Mouse (Mus musculus): ENCODE data around the gene Nacad.

Gene Nacad

DNA sequence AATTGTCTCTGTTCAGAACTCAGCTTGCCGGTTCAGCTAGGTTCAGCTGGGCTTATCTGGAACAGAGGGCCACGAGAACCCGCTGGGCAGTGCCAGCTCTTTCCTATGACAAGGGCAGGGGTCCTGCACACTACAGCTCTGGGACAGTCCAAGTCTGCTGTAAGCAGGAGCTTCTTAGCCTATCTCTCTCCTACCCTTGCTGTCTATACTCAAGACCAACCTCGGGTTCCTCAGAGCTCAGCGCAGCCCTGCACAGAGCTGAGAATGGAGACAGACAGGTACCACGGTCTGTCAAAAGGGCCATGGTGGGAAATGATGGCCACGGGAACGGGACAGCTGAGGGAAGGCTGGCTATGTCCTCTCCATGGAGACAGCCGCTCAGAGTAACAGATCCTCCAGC is 2.6 kb downstream of the Nacad start:
- no peak for DNase-seq

DNA sequence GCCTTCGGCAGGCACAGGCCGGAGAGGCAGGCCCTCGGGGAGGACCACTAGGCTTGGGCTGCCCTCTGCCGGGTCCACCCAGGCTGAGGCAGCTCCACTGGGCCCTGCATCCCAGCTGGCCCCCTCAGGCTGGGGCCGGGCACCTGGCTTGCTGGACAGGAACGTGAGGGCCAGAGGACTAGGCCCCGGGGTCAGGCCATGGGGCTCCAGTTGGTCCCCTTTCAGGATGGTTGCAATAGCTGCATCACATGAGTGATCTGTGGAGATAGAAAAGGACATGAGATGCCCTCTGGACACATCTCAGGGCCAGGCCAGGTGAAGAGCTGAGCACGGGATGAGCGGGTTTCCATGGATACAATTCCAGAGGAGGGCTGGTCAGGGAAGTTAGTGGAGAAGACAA is 3.2 kb downstream of the Nacad start:
- no peak for DNase-seq

DNA sequence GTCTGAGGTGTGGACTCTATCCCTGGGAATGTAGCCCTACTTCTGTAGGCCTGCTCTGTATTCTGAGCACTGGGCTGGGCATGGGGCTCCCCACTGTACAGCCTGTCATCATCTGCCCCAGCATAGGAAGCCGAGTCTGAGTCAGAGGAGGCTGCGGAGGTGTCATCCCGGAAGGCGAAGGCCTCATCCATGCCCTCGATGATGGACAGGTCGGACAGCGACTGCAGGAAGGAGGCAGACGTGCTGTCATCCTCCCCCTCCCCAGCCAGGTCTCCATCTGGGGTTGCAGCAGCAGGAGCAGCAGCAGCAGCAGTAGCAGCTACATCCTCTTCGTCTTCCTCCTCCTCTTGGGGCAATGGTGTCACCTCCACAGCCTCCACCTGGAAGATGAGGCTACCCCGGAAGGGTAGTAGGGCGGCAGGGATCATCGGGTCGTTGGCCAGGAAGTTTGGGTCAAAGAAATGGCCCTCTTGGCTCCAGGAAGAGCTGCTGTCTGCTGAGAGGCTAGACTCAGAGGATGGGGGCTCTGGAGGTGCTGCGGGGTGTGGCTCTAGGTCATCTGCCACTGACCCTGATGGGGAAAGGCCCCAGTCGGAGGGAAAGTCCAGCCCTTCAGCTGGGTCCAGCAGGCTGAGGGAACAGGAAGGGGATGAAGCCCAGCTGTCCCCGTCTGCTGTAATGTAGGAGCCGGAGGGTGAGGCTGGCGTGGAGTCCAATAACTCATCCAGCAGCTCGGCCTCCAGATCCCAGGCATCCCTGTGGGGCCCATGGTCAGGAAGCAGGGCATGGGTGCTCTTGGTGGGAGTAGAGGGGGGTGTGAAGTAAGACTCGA is 4.0 kb downstream of the Nacad start:
- no peak for DNase-seq

DNA sequence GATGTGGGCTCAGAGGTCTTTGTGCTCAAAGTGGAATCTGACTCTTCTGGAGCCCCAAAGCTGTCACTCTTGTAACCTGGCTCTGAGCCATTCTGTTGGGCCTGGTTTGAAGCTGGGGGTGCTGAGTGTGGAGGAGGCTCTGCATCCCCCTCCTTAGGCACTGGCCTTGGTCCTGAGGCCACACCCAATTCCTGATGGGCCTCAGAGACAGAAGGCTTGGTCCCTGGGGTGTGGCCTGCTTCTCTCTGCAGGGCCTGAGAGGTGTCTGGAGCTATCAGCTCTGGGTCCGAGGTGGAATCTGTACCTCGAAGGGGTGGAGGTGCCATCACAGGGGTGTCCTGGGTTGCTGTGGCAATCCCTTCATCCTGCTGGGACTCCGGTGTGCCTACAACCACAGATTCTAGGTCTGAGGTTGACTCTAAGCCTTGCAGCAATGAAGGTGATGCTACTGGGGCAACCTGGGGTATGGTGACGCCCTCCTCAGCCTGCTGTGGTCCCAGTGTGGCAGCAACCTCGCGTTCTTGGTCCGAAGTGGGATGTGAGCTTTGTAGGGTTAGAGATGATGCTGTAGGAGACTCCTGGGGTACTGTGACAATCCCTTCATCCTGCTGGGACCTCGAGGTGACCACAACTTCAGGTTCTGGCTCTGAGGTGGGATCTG is 5.4 kb downstream of the Nacad start:
- no peak for DNase-seq

GRCm38 (mm10) chr11:6599831-6600230 is 6.0 kb downstream of the Nacad start:
- no peak for DNase-seq

- no peak for DNase-seq
These were observed 6.7 kb downstream of the Nacad start for GRCm38 (mm10) chr11:6599011-6599681.

DNA sequence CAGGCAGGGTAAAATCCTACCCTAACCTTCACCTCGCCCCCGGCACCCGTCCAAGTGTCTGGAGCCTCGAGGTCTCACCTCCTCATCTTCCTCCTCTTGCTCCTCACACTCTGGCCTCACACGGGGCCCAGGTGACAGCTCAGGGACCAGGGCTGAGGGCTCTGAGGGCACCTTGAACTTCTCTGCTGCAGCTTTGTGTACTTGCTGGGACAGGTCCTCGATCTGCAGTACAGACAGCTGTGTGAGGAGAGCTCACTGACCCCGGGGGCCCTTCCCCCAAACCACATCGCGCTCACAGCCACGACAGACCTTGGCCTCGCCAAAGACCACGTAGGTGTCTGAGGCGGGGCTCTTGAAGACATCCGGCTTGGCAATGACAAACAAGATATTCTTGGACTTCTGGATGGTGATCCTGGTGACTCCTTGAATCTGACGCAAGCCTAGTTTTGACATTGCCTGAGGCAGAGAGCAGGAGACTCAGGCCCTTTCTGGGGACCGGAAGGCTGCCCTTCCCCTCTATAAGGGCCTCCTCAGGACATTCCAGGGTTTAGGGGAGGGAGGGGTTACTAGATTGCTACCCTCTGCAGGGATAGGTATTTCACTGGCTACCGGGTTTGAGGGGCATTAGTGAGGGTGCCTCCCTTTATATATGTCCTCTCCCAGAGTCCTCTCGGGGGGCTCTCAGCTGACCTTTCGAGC is 7.5 kb downstream of the Nacad start:
- DNase-seq: peak; percentile 34 to 57

GRCm38 (mm10) chr11:6597523-6597922 is 8.3 kb downstream of the Nacad start:
- DNase-seq: no peak

GRCm38 (mm10) chr11:6596616-6597015 is 9.2 kb downstream of the Nacad start:
- DNase-seq: no peak

DNA sequence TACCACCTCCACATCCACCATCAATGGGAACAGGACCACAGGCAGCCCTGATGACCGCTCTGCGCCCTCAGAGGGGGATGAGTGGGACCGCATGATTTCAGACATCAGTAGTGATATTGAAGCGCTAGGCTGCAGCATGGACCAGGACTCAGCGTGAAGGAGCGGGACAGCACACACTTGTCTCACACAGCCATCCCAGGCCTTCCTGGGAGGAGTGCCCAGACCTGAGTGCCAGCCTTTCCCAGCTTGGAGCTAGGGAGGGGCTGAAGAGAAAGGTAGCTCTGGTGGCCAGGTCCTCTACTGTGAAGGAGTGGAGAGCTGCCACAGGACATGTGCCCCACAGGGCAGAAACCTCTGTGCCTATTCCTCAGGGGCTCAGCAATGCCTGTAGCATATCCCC is 9.6 kb downstream of the Nacad start:
- DNase-seq: no peak

DNA sequence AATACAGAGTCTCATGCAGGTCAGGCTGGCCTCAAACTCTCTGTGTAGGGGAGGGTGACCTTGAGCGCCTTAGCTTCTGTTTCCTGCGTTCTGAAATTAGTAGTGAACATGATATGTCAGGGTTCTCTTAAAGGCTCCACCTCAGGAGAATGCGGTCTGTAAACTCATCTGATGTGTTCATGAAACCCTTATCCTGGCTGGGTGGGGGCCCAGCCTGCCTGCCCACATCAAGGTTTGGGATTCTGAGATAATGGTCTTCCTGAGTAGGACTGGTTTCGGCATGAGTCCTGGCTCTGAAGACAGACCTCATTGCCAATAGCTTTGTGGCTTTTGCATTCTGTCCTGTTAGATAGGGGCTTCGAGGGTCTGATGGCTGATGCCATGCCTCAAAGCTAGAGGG is 10.5 kb downstream of the Nacad start:
- DNase-seq: no peak

GRCm38 (mm10) chr11:6594845-6595244 is 11.0 kb downstream of the Nacad start:
- DNase-seq: no peak

- no peak for DNase-seq
These were observed 12.4 kb downstream of the Nacad start for GRCm38 (mm10) chr11:6593406-6593805.

GRCm38 (mm10) chr11:6590933-6591675 is 14.7 kb downstream of the Nacad start:
- no peak for DNase-seq

DNA sequence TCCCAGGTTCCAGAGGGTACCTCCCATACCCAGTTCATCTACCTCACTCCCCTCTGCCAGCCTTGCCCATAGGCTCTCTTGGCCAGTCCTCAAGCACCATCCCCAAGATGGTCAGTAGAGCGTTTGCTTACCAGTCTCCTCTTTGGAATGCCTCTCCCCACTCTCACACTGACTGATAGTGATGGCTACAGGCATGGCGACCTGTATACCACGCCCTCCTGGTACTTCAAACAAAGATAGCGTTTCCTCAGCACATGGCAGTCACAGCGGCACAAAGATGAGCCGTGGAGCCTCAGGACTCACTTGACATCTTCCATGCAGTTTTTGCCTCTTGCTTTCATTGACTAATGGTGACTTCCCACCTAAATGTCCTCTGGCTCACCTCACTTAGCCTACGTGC is 16.0 kb downstream of the Nacad start:
- DNase-seq: no peak

DNA sequence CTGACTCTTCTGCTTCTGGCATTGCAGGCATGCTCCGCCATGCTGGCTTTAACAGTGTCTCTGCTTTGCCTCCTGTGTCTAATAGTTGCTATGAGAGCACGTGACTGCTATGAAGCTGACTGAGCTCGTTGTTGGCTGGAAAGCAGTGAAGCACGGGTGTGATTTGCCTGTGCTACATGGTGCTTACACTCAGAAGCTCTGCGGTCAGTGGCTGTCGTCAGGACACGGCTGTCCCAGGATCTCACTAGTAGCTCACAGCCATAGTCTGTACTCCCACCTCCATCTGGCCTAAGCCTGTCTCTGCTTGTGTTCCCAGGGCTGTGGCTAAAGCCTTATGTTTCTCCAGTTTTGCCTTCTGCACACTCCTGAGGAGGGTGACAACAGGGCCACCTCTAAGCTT is 17.6 kb downstream of the Nacad start:
- DNase-seq: no peak

- DNase-seq: no peak
These were observed 18.5 kb downstream of the Nacad start for GRCm38 (mm10) chr11:6587249-6587940.

DNA sequence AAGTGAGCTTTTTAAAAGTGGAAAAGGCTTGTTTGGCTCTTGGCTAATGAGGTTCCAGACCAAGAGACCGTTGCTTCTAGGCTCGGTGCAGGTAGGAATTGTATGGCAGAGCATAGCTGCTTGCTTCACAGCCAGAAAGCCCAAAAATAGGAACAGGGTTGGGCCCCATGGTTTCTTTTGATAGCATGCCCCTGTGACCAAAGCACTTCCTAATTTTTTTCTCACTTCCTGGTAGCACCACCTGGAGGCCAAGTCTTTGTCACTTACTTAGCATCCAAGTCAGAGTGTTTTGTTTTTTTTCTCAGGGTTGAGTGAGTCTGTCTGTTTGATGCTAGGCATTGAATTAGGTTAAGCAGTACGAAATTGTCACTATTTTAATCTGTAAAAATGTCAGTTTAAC is 19.2 kb downstream of the Nacad start:
- no peak for DNase-seq

DNA sequence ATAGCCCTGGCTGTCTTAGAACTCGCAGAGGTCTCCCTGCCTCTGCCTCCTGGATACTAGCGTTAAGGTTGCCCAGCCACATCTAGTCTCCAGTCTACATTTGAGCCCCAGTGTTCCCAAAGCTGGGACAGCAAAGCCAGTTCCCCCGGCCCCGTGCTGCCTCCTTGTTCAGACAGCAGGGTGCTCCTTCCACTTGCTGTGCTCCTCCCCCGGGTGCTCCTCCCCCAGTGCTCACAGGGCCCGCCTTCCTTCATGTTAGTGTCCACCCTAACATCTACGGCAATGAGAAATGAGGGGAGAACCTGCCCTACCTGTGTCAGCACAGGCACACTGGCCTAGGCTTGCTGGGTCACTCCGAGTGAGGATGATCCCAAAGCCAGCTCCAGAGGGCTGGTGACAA is 20.1 kb downstream of the Nacad start:
- no peak for DNase-seq

GRCm38 (mm10) chr11:6581560-6581959 is 24.3 kb downstream of the Nacad start:
- DNase-seq: no peak

GRCm38 (mm10) chr11:6580065-6580750 is 25.6 kb downstream of the Nacad start:
- no peak for DNase-seq

Measured in lung, postnatal 4 days (tissue).